Mouse (Mus musculus): Measurements from ENCODE around the gene Myoz1. TPM values are rescaled to one million over a fixed set of nuclear protein-coding genes. Genes with fewer than 3 reads are reported as not detected.
A peak's percentile ranks its signal among the peaks of the same experiment; 100 is the strongest.

The Myoz1 gene
- total RNA-seq, 2 experiments from 2014 or later: 0.35 to 0.54 TPM

DNA sequence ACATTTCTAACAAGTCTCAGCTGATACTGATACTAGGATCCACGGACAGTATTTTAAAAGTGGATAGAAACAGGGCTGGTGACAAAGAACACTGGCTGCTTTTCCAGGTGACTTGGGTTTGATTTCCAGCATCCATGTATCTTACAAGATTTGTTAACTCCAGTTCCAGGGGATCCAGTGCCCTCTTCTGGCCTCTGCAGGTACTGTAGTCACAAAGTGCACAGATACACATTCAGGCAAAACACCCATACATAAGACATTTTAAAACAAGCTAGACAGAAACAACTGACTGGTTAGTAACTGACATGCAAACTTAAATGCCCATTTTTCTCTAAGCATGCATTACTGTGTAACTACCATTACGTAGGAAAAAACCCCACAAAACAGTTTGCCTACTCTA, 16.6 kb upstream of the Myoz1 start:
- no peak for DNase-seq

- DNase-seq: peak; percentile 75 to 84
Observed at GRCm38 (mm10) chr14:20668154-20668810, 11.9 kb upstream of the Myoz1 start, which contains the start of gene Synpo2l. Synpo2l (minus strand) TSS chr14:20668354.

DNA sequence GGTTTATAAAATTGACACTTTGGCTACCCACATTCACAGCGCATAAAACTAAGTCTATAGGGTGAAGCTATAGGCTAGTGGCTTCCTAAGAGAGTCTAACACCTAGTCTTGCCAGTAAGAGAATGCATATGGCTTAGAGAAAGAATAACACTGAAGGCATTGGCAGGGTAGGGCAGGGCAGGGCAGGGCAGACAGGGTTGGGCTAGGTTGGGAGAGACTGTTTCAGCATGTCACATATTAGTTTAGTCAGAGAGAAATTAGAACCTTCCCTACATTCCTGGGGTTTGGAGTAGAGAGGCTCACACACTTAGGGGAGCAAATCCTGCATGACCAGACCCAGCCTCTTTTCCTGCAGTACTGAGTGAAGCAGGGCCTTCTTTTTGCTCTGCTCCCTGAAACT, 11.1 kb upstream of the Myoz1 start:
- DNase-seq: no peak

- DNase-seq: peak; percentile 50 to 57
Observed at GRCm38 (mm10) chr14:20664436-20664835, 8.1 kb upstream of the Myoz1 start.

- no peak for DNase-seq
Observed at GRCm38 (mm10) chr14:20663601-20664000, 7.3 kb upstream of the Myoz1 start.

DNA sequence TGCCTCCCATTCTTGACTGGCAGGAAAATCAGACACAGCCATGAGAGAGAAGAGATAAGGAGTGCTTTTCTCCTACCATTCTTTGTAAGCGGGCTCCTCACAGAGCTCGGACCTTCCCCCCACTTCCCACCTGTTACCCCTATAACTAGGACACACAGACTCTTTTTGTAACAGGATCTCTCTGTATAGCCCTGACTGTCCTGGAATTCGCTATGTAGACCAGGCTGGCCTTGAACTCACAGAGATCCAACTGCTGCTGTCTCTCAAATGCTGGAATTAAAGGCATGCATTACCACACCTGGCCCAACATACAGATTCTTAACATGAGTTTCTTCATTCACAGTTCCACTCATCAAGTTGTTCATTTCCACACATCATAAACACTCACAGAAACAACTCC, 6.4 kb upstream of the Myoz1 start:
- no peak for DNase-seq

DNA sequence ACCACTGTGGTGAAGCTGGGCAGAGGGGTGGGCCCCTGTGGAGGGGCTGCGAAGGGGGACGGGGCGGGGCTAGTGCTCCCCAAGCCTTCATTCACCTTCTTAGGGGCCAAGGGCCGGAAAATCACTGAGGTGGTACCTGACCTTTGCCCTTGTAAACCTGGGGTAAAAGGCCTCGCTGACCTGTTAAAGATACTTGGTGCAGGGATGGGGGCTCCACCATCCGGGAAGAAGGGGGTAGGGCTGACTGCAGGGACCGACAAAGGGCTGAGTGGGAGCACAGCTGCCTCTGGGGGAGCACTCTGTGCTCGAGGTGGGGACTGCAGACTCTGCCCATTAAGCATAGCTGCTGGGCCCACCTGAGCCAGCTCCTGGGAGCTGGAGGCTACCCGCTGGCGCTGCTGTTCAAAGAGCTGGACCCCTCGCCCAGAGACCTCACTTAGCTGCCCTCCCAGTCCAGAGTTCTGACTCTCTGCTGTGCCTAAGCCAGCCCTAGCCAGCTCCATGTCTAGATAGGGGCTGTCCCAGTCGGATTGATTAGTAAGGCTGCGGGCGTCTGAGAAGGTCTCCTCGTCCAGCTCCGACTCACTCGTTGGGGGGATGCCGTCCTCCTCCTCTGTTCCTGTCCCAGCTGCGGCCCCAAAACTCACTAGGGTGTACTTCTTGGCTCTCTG, 5.5 kb upstream of the Myoz1 start:
- no peak for DNase-seq

DNA sequence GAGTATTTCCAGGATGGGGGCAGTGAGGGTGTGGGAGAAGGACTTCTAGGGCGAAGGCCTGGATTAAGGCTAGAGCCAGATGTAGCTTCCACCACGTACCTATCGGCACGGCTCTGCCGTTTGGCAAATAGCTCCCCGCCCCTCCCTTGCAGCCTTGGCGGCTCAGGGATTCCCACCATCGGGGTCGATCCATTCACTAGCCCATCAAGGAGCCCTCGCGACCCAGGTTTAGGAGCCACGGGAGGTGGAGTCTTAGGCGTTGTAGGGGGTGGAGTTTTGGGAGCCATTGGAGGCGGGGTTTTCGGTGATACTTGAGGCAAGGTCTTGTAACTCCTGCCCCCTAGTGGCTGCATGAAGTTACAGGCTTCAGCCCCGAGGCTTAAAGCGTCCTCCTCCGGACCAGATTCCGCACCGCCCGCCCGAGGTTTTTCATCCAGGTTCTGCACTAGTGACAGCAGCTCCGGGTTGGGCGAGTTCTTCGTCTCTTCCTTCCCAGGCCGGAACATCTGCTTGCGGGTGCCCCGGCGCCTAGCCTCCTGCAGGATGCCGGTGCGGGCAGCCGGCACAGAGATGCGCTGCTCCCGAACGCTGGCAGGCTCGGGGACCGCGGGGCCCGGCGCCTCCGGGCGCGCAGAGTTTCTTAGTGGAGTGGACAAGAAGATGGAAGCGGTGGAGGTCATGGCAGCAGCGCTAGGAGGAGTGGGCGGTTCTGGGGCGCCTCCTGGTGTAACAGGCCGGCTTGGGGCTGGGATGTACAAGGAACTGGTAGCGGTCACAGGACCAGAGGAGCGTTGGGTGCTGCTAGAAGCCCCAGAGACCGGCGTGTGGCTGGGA, 4.7 kb upstream of the Myoz1 start:
- DNase-seq: peak; percentile 97

DNA sequence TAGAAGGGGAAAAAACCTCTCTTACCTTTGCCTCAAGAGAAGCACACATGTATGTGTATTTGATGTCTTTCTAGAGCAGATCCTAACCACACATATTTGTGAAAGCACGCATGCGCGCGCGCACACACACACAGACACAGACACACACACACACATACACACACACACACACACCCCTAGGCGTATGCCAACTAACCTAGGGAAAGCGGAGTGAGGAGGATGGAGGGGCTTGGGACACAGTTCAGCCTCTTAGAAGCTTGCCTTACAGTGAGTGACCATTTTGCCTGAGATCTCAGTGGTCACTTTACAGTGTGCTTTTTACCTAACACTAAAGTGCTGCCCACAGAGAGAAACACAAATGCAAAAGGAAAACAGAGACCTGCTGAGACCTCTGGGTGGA, 3.3 kb upstream of the Myoz1 start:
- DNase-seq: no peak

DNA sequence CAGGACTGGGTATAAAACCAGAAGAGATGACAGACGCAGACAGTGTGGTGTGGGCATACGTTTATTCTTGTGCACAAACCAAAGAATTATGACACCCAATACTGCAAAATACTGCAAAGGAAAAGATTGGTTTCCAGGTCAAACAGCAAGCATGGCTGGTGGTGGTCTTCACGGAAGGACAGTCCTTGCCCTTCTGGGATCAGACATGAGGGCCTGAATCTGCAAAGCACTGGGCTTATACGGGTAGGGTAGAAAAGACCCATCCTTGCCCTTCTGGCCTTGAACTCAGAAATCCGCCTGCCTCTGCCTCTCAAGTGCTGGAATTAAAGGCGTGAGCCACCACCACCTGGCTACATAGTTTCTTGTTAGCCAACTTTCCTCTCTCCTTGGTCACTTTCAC, 2.6 kb upstream of the Myoz1 start:
- DNase-seq: no peak

GRCm38 (mm10) chr14:20658326-20658725, 2.0 kb upstream of the Myoz1 start:
- peak; percentile 59 to 76 for DNase-seq

DNA sequence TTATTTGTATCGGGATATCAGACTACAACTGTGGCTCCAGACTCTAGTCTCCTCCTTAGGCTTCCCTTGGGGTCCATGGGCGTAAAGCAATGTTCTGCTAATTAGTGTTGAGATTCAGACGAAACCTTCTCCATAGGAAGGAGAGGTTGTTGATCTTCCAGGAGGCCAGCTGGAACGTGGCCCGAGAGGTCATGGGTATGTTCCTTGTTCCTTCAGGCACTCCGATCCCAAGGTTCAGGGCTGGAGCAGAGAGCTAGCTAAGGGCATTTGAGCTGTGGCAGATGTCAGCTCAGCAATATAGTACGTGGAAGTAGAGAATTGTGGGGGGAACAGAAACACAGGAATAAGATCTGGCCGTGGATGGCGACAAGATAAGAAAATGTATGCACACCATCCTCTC, 609 bp downstream of the Myoz1 start:
- DNase-seq: no peak

GRCm38 (mm10) chr14:20654690-20655421, 1.5 kb downstream of the Myoz1 start:
- DNase-seq: no peak

DNA sequence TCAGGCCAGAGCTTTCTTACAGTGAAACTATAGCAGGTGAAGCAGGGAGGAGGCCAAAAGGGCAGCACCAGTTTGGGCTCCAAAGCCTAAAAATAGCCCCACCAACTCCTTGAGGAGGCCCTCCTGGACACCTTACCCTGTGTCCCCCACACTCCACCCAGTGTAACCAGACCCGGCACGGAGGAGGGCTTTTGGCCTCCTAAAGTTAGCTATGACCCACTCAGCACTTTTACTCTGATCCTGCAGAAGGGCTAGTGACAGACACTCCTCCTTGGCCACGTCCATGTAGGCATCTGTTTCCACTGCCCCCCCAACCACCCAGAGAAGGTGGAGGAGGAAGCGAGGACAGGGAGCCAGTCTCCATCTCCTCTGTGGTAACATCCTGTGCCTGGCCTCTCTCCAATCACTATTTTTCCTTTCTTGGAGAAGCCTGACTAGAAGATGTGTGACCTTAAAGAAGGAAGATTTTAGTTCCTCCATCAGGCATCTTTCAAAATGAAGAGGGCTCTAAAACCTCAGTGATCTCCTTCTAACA, 4.6 kb downstream of the Myoz1 start:
- peak in 1 of 2 experiments; percentile 14 for DNase-seq

DNA sequence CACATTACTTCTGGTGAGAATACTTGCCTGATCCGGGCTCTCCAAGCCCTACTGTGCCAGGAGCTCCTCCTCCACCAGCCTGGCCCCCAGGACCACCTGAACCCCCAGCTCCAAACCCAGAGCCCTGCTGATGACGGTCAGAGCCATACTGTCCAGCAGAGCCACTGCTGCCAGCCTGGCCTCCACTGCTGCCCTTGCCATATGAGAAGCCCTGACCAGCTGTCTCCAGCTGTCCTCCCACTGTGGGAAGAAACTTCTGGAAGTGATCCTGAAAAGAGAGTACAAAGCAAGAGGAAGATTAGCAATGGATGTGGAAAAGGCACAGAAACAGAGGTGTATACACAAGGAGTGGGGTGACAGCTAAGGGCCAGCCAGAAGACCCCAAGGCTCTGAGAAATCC, 5.3 kb downstream of the Myoz1 start:
- peak; percentile 59 to 70 for DNase-seq

DNA sequence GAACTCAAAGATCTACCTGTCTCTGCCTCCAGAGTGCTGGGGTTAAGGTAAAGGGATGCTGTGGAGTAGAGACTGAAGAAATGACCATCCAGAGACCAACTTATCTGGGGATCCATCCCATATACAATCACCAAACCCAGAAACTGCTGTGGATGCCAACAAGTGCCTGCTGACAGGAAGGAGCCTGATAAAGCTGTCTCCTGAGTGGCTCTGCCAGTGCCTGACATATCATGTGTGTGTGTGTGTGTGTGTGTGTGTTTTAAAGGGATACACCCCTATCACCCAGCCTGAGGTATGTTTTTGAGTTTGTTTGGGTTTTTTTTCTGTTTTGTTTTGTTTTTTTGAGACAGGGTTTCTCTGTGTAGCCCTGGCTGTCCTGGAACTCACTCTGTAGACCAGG, 10.0 kb downstream of the Myoz1 start:
- DNase-seq: no peak

DNA sequence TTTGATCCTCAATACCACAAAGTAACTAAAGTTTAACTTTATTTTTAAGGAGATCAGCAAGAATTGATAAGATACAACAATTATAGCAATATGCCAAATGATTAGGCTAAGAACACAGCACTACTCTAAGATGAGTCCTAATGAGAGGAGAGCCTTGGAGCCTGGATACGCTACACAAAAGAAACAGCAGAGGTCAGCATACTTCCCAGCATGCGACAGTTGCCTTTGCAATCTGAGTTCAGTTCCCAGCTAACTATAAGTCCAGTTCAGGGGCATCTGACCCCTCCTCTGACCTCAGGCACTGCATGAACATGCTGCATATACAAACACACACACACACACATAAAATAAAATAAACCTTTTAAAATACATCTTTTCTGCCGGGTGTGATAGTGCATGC, 10.8 kb downstream of the Myoz1 start:
- no peak for DNase-seq

GRCm38 (mm10) chr14:20641438-20641875, 14.9 kb downstream of the Myoz1 start:
- DNase-seq: no peak

DNA sequence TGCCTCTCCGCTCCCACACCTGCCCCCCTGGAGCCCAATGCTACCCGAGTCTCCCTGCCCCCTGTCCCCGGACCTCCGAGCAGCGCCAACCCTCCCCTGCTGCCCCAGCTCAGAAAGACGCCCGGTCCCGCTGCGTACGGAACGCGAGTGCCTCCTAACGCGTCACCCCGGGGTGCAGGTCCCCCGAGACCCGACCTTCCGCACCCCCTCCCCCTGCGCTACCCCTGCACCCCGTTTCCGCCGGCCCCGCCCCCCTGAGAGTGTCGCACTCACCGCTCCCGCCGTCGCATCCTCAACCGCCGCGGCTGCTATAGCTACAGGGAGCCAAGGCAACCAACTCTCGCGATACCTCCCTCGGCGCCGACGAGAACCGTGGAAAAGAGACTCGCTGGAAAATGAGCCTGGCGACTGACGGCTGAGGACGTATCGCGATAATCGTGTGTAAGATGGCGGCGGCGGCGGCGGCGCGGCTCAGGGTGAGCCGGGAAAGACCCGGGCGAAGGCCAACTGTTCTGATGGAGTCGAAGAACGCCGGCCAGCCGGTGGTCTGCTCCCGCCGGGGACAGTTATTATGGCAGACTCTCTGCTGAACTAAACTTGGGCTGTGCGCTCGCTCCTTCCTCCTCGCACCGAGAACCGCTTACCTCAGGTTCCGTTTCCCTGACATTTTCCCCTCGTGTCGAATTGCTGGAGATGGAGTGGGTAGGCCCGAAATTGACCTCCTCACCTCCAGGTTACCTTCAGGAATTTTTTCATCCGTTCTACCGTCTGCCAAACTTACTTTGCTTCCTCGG, 15.5 kb downstream of the Myoz1 start, which contains the start of gene Usp54:
Usp54 (minus strand) TSS at position 420 of the 794 bp plus-strand sequence.
- peak; percentile 98 for DNase-seq

GRCm38 (mm10) chr14:20639918-20640619, 16.3 kb downstream of the Myoz1 start:
- no peak for DNase-seq
